ENCODE assay signal across 7 mouse cellular contexts in genomic region chr6:52011559-52012408, GRCm38 (mm10). TPM values are rescaled to one million over a fixed set of nuclear protein-coding genes. Genes with fewer than 3 reads are reported as not detected.
DNase-seq lines count a peak whose midpoint lies in the region; ATAC-seq and TF ChIP-seq lines count a peak whose summit lies in the region.

No protein-coding gene starts in this region.

- peak overlapping the region; percentile 70 for H3K9ac ChIP-seq in hindbrain, embryonic 16.5 days (ENCODE audit: low read depth, low read length)

- no peaks in the 10 kb centered on the region; the same call in 1 of the 2 replicates for H3K27me3 ChIP-seq in spleen, adult 2 months (ENCODE audit: control insufficient read depth, insufficient read depth, low read length)
- peaks cover 15% of the 10 kb centered on the region for H3K27me3 ChIP-seq in hindbrain, embryonic 16.5 days (replicated peaks; ENCODE audit: control insufficient read depth, insufficient read depth, low read length)
- no peaks in the 10 kb centered on the region for H3K27me3 ChIP-seq in megakaryocyte, embryonic 14.5 days (replicated peaks)

- TF ChIP-seq POLR2A in spleen, adult 2 months (IDR thresholded peaks at IDR 0.05; ENCODE audit: low read depth, low read length): no peak
- TF ChIP-seq POLR2A in cortical plate, adult 2 months (IDR thresholded peaks at IDR 0.05; ENCODE audit: extremely low read depth, insufficient read depth, low read length): no peak

- H3K4me3 ChIP-seq in spleen, adult 2 months (ENCODE audit: extremely low read depth, insufficient read depth, insufficient read length): peak overlapping the region; percentile 92
- peak overlapping the region; percentile 50 for H3K4me3 ChIP-seq in cortical plate, adult 2 months (ENCODE audit: insufficient read depth, low read length)
- peak overlapping the region; percentile 78 for H3K4me3 ChIP-seq in hindbrain, embryonic 16.5 days (ENCODE audit: low read length)
- peak overlapping the region; percentile 99 for H3K4me3 ChIP-seq in megakaryocyte, embryonic 14.5 days (replicated peaks)

- peak; percentile 80; the same call in 1 of the 2 replicates for ATAC-seq in hindbrain, embryonic 16.5 days

- 2% methylated on average over 21 of the region's 26 CpGs for WGBS in spleen, adult 2 months
- WGBS in hindbrain, embryonic 16.5 days: 9% methylated on average over 26 of the region's 26 CpGs

- peak overlapping the region; percentile 71 for H3K27ac ChIP-seq in spleen, adult 2 months (ENCODE audit: insufficient read depth, low read length)
- no peak overlapping the region for H3K27ac ChIP-seq in cortical plate, adult 2 months (ENCODE audit: insufficient read depth, low read length)
- peak overlapping the region; percentile 44; the same call in 1 of the 2 replicates for H3K27ac ChIP-seq in hindbrain, embryonic 16.5 days (ENCODE audit: low read depth, low read length)

- TF ChIP-seq CTCF in spleen, adult 2 months (IDR thresholded peaks at IDR 0.05; ENCODE audit: extremely low read depth, insufficient read depth, insufficient read length, insufficient replicate concordance): no peak
- TF ChIP-seq CTCF in cortical plate, adult 2 months (IDR thresholded peaks at IDR 0.05; ENCODE audit: extremely low read depth, insufficient read depth, low read length): no peak

- H3K9me3 ChIP-seq in hindbrain, embryonic 16.5 days (ENCODE audit: control insufficient read depth, low read length): no peaks in the 10 kb centered on the region
- no peaks in the 10 kb centered on the region for H3K9me3 ChIP-seq in megakaryocyte, embryonic 14.5 days

- no peaks in the 10 kb centered on the region for H3K36me3 ChIP-seq in spleen, adult 2 months (ENCODE audit: control insufficient read depth, insufficient read depth, low read length)
- no peaks in the 10 kb centered on the region for H3K36me3 ChIP-seq in hindbrain, embryonic 16.5 days (ENCODE audit: control insufficient read depth, insufficient read depth, low read length)
- peaks cover 19% of the 10 kb centered on the region for H3K36me3 ChIP-seq in megakaryocyte, embryonic 14.5 days (replicated peaks; ENCODE audit: low read length)

- no peaks in the 10 kb centered on the region for H3K4me1 ChIP-seq in spleen, adult 2 months (ENCODE audit: control insufficient read depth, insufficient read depth, insufficient read length)
- H3K4me1 ChIP-seq in cortical plate, adult 2 months (ENCODE audit: control insufficient read depth, insufficient read depth, low read length): no peaks in the 10 kb centered on the region
- peaks cover 3% of the 10 kb centered on the region; the same call in 1 of the 2 replicates for H3K4me1 ChIP-seq in hindbrain, embryonic 16.5 days (ENCODE audit: control insufficient read depth, insufficient read depth, low read depth, low read length)
- H3K4me1 ChIP-seq in megakaryocyte, embryonic 14.5 days: peaks cover 50% of the 10 kb centered on the region

- no peak for DNase-seq in spleen, adult 2 months (ENCODE audit: low read depth in 1 of 2, low spot score in 2 of 2)
- DNase-seq in spleen, adult 12 weeks (ENCODE audit: low spot score): no peak
- DNase-seq in ovary, postnatal 10 days (ENCODE audit: low spot score): no peak
- DNase-seq in right cerebral cortex, postnatal 14 days: no peak

- H3K4me2 ChIP-seq in hindbrain, embryonic 16.5 days (ENCODE audit: low read length): peak overlapping the region; percentile 66

RNA-seq across cellular contexts. Expression of gene Skap2, which starts 0.6 kb away (rescaled TPM):
- 6.0 and 9.1 TPM in 2 replicates for polyA plus RNA-seq in spleen, adult 2 months (2012; rRNA removed)
- 10.3 and 10.9 TPM in 2 replicates for polyA plus RNA-seq in cortical plate, adult 2 months (2012; rRNA removed)
- polyA plus RNA-seq in hindbrain, embryonic 16.5 days (2015; fragmentation: Nextera tagmentation; extraction: Ambion mirVana): 23.8 and 30.3 TPM in 2 replicates
- 4.2 and 23.0 TPM in 2 replicates for polyA plus RNA-seq in megakaryocyte, embryonic 14.5 days (2012; ENCODE audit: insufficient read depth, low replicate concordance)
